Mouse (Mus musculus): ENCODE results near the gene Sv2b.

DNA sequence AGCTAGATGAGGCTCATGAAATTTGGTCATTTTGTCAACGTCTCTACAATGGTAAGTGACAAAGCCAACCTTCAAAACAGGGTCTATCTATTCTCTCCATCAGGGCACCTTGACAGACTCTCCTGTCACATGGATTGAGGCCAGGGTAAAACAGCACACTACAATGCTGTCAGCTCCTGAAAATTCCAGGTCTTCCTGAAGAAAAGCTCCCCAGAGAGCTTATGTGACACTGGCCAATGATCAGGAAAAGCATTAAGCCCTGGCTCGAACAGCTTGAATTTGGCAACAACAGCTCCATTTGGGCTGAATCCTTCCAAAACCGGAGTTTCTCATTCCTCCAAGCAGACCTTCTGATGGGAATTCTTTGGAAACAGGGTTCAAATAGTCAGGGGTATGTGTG, 37.8 kb downstream of the Sv2b start:
- TF ChIP-seq POLR2A (IDR thresholded peaks at IDR 0.05; ENCODE audit: insufficient read depth, low read length) (no peak), CTCF (IDR thresholded peaks at IDR 0.05; ENCODE audit: low read depth, low read length) (no peak), EP300 (IDR thresholded peaks at IDR 0.05; ENCODE audit: insufficient read depth, low read depth, low read length) (no peak)

Measured in ES-Bruce4 (cell line).